8 mouse cellular contexts compared by ENCODE assay signal in genomic region chr7:112427357-112428157, GRCm38 (mm10). TPM values are rescaled to one million over a fixed set of nuclear protein-coding genes. Genes with fewer than 3 reads are reported as not detected.
DNase-seq lines count a peak whose midpoint lies in the region; ATAC-seq lines count a peak whose summit lies in the region.

Gene Parva, plus strand, starts transcription at chr7:112427505.

- H3K27ac ChIP-seq in hindbrain, embryonic 16.5 days (ENCODE audit: low read depth, low read length), result peak within 1 kb of the TSS; percentile 86
- peak within 1 kb of the TSS; percentile 99 for H3K27ac ChIP-seq in stomach, embryonic 14.5 days (ENCODE audit: low read length)

- DNase-seq in adrenal gland, adult 8-10 months, result peak; percentile 58
- DNase-seq in embryo, embryonic 10 days (ENCODE audit: low spot score), result peak; percentile 86
- peak; percentile 76 for DNase-seq in gastrocnemius, postnatal 10 days
- DNase-seq in left cerebral cortex, postnatal 10 days (ENCODE audit: extremely low spot score in 1 of 2, low spot score in 2 of 2), result peak in 1 of 2 experiments; percentile 80
- DNase-seq in mesoderm, embryonic 11.5 days (ENCODE audit: low read depth, low spot score), result peak; percentile 72

- peak within 1 kb of the TSS; percentile 96 for H3K4me2 ChIP-seq in hindbrain, embryonic 16.5 days (ENCODE audit: low read length)
- H3K4me2 ChIP-seq in stomach, embryonic 14.5 days (replicated peaks; ENCODE audit: low read depth, low read length), result peak within 1 kb of the TSS; percentile 52

- no peaks in the 10 kb centered on the region for H3K36me3 ChIP-seq in hindbrain, embryonic 16.5 days (ENCODE audit: control insufficient read depth, insufficient read depth, low read length)
- no peaks in the 10 kb centered on the region for H3K36me3 ChIP-seq in stomach, embryonic 14.5 days (ENCODE audit: control insufficient read depth, insufficient read depth, low read length)

- peak within 1 kb of the TSS; percentile 87 for H3K9ac ChIP-seq in hindbrain, embryonic 16.5 days (ENCODE audit: low read depth, low read length)
- peak within 1 kb of the TSS; percentile 92 for H3K9ac ChIP-seq in stomach, embryonic 14.5 days (replicated peaks; ENCODE audit: low read depth, low read length)

- H3K4me3 ChIP-seq in hindbrain, embryonic 16.5 days (ENCODE audit: low read length), result peak within 1 kb of the TSS; percentile 70
- H3K4me3 ChIP-seq in stomach, embryonic 14.5 days (ENCODE audit: low read depth, low read length), result peak within 1 kb of the TSS; percentile 83

- WGBS in hindbrain, embryonic 16.5 days, result under 1% methylated on average over 47 of the region's 49 CpGs
- WGBS in stomach, embryonic 14.5 days, result 1% methylated on average over 49 of the region's 49 CpGs

- peaks cover 4% of the 10 kb centered on the region; the same call in 1 of the 2 replicates for H3K4me1 ChIP-seq in hindbrain, embryonic 16.5 days (ENCODE audit: control insufficient read depth, insufficient read depth, low read depth, low read length)
- peaks cover 16% of the 10 kb centered on the region for H3K4me1 ChIP-seq in stomach, embryonic 14.5 days (ENCODE audit: control insufficient read depth, insufficient read depth, low read length)

- H3K27me3 ChIP-seq in hindbrain, embryonic 16.5 days (replicated peaks; ENCODE audit: control insufficient read depth, insufficient read depth, low read length), result no peaks in the 10 kb centered on the region
- H3K27me3 ChIP-seq in stomach, embryonic 14.5 days (ENCODE audit: control insufficient read depth, insufficient read depth, low read length), result no peaks in the 10 kb centered on the region

- intact Hi-C loops in left cerebral cortex, postnatal 10 days (cut with DNase I), result no loop called here

- no peaks in the 10 kb centered on the region for H3K9me3 ChIP-seq in hindbrain, embryonic 16.5 days (ENCODE audit: control insufficient read depth, low read length)
- no peaks in the 10 kb centered on the region; the same call in 1 of the 2 replicates for H3K9me3 ChIP-seq in stomach, embryonic 14.5 days (ENCODE audit: control insufficient read depth, low read depth, low read length)

- peak; percentile 89 for ATAC-seq in hindbrain, embryonic 16.5 days
- ATAC-seq in stomach, embryonic 14.5 days (ENCODE audit: insufficient number of reproducible peaks, insufficient read depth, low FRiP score, low read depth), result peak; percentile 84
- ATAC-seq in inflammation-experienced regulatory T-cells, adult 6 months, result no peak

RNA-seq across cellular contexts. Expression of gene Parva, which starts in this region (rescaled TPM):
- 100 to 1,000 TPM in 2 of 4 experiments, 10 to 100 TPM in 2; 84.9 to 116 (median 99.1) TPM for total RNA-seq in adrenal gland, adult 8-10 months (2022)
- 10 to 100 TPM; 49.1 to 53.7 TPM for total RNA-seq in gastrocnemius, postnatal 10 days (2021)
- polyA plus RNA-seq in hindbrain, embryonic 16.5 days (2015; fragmentation: Nextera tagmentation; extraction: Ambion mirVana), result 28.5 and 34.3 TPM in 2 replicates
- total RNA-seq in left cerebral cortex, postnatal 10 days (2021), result 10 to 100 TPM; 38.6 to 38.8 TPM
- polyA plus RNA-seq in stomach, embryonic 14.5 days (2014; fragmentation: Nextera tagmentation; extraction: Ambion mirVana), result 128 and 135 TPM in 2 replicates
- not detected for polyA plus RNA-seq in inflammation-experienced regulatory T-cells, adult 6 months (2017; shearing (Covaris generic))

Comparison
In these comparisons a context has a peak if more than half of its experiments do, and no peak if none do; other contexts are left out.
1. RNA of gene Parva (polyA plus RNA-seq): 128 to 135 TPM in stomach, embryonic 14.5 days and 28.5 to 34.3 TPM in hindbrain, embryonic 16.5 days; not detected in inflammation-experienced regulatory T-cells, adult 6 months; every median in the first group is over 10 times any median in the second.